Mouse (Mus musculus) macrophage (primary cell): ENCODE measurements around the gene Tenm4. TPM values are rescaled to one million over a fixed set of nuclear protein-coding genes. Genes with fewer than 3 reads are reported as not detected.

Experiments
- H3K27ac ChIP-seq: fragments of 350-480 bp; formaldehyde crosslinking; 2 replicates; pipeline ENCODE4 v1.9.0; 2021
- H3K36me3 ChIP-seq: fragments of 350-480 bp; formaldehyde crosslinking; 2 replicates; pipeline ENCODE4 v1.9.0; 2021; ENCODE audit errors: inconsistent target
- H3K4me3 ChIP-seq: fragments of 350-480 bp; formaldehyde crosslinking; 2 replicates; pipeline ENCODE4 v1.9.0; 2021; ENCODE audit errors: inconsistent target
- H3K79me2 ChIP-seq: fragments of 350-480 bp; formaldehyde crosslinking; 2 replicates; pipeline ENCODE4 v1.9.0; 2021; ENCODE audit errors: inconsistent target
- WGBS: methylation state at CpG from one replicate; pipeline ENCODE4 v1.1.7; 2026; ENCODE audit warnings: inconsistent platforms; ENCODE audit not compliant: missing documents; 5-methylcytosine and 5-hydroxymethylcytosine counted together
- polyA plus RNA-seq: library from polyadenylated mRNA; stranded (reverse); fragments of 250-400 nt; gene quantifications from 3 replicates; pipeline ENCODE4 v1.2.4, GENCODE M21; 2018; ENCODE audit warnings: inconsistent platforms

The Tenm4 gene
- polyA plus RNA-seq, 1 experiment from 2014 or later: 1.3 TPM

GRCm38 (mm10) chr7:96880221-96880944 lies 709.3 kb downstream of the Tenm4 start:
- Histone ChIP-seq H3K4me3 (no peak overlapping the region), H3K79me2 (no peaks in the 10 kb centered on the region), H3K27ac (no peak overlapping the region), H3K36me3 (no peaks in the 10 kb centered on the region)
- 98% methylated on average over 6 of the region's 6 CpGs for WGBS

GRCm38 (mm10) chr7:96883297-96883696 lies 712.3 kb downstream of the Tenm4 start:
- Histone ChIP-seq H3K79me2 (no peaks in the 10 kb centered on the region), H3K36me3 (no peaks in the 10 kb centered on the region), H3K4me3 (no peak overlapping the region), H3K27ac (no peak overlapping the region)
- 89% methylated on average over 3 of the region's 3 CpGs for WGBS

- Histone ChIP-seq H3K36me3 (no peaks in the 10 kb centered on the region), H3K79me2 (no peaks in the 10 kb centered on the region), H3K4me3 (no peak overlapping the region), H3K27ac (no peak overlapping the region)
- WGBS: 95% methylated on average over 17 of the region's 18 CpGs
These were observed 716.1 kb downstream of the Tenm4 start for GRCm38 (mm10) chr7:96887088-96887654.

- H3K27ac ChIP-seq: no peak overlapping the region
- H3K4me3 ChIP-seq: no peak overlapping the region
- H3K79me2 ChIP-seq: no peaks in the 10 kb centered on the region
- no peaks in the 10 kb centered on the region for H3K36me3 ChIP-seq
- 87% methylated on average over 18 of the region's 18 CpGs for WGBS
These were observed 718.3 kb downstream of the Tenm4 start for GRCm38 (mm10) chr7:96889061-96890034.

- no peak overlapping the region for H3K27ac ChIP-seq
- H3K79me2 ChIP-seq: no peaks in the 10 kb centered on the region
- no peak overlapping the region for H3K4me3 ChIP-seq
- WGBS: 36% methylated on average over 6 of the region's 7 CpGs
- H3K36me3 ChIP-seq: no peaks in the 10 kb centered on the region
These were observed 719.1 kb downstream of the Tenm4 start for GRCm38 (mm10) chr7:96890035-96890621.

GRCm38 (mm10) chr7:96890987-96891386 lies 719.9 kb downstream of the Tenm4 start:
- no peaks in the 10 kb centered on the region for H3K36me3 ChIP-seq
- H3K27ac ChIP-seq: no peak overlapping the region
- H3K79me2 ChIP-seq: no peaks in the 10 kb centered on the region
- WGBS: 95% methylated on average over 10 of the region's 10 CpGs
- H3K4me3 ChIP-seq: no peak overlapping the region

GRCm38 (mm10) chr7:96899036-96899569 lies 728.1 kb downstream of the Tenm4 start:
- 94% methylated on average over 10 of the region's 10 CpGs for WGBS
- H3K79me2 ChIP-seq: no peaks in the 10 kb centered on the region
- H3K4me3 ChIP-seq: no peak overlapping the region

GRCm38 (mm10) chr7:96902183-96902582 lies 731.1 kb downstream of the Tenm4 start:
- H3K27ac ChIP-seq: no peak overlapping the region
- 68% methylated on average over 5 of the region's 5 CpGs for WGBS
- no peaks in the 10 kb centered on the region for H3K36me3 ChIP-seq
- H3K79me2 ChIP-seq: no peaks in the 10 kb centered on the region
- no peak overlapping the region for H3K4me3 ChIP-seq

More at GRCm38 (mm10) chr7:96899036-96899569, 728.1 kb downstream of the Tenm4 start:
- no peaks in the 10 kb centered on the region for H3K36me3 ChIP-seq
- H3K27ac ChIP-seq: no peak overlapping the region

- Histone ChIP-seq H3K4me3 (no peak overlapping the region), H3K36me3 (no peaks in the 10 kb centered on the region), H3K27ac (no peak overlapping the region), H3K79me2 (no peaks in the 10 kb centered on the region)
- WGBS: 96% methylated on average over 15 of the region's 17 CpGs
These were observed 732.3 kb downstream of the Tenm4 start for GRCm38 (mm10) chr7:96903088-96903985.

GRCm38 (mm10) chr7:96904442-96904841 lies 733.4 kb downstream of the Tenm4 start:
- H3K36me3 ChIP-seq: no peaks in the 10 kb centered on the region
- H3K79me2 ChIP-seq: no peaks in the 10 kb centered on the region
- H3K27ac ChIP-seq: no peak overlapping the region
- no peak overlapping the region for H3K4me3 ChIP-seq
- WGBS: 86% methylated on average over 3 of the region's 3 CpGs

- Histone ChIP-seq H3K36me3 (no peaks in the 10 kb centered on the region), H3K79me2 (no peaks in the 10 kb centered on the region), H3K4me3 (no peak overlapping the region), H3K27ac (no peak overlapping the region)
- WGBS: 83% methylated on average over 1 of the region's 1 CpGs
These were observed 733.9 kb downstream of the Tenm4 start for GRCm38 (mm10) chr7:96904936-96905335.

GRCm38 (mm10) chr7:96905422-96905821 lies 734.4 kb downstream of the Tenm4 start:
- no peaks in the 10 kb centered on the region for H3K79me2 ChIP-seq
- no peak overlapping the region for H3K27ac ChIP-seq
- H3K36me3 ChIP-seq: no peaks in the 10 kb centered on the region
- WGBS: 97% methylated on average over 3 of the region's 3 CpGs
- no peak overlapping the region for H3K4me3 ChIP-seq

- WGBS: 92% methylated on average over 20 of the region's 20 CpGs
- Histone ChIP-seq H3K27ac (no peak overlapping the region), H3K36me3 (no peaks in the 10 kb centered on the region), H3K4me3 (no peak overlapping the region), H3K79me2 (no peaks in the 10 kb centered on the region)
These were observed 735.2 kb downstream of the Tenm4 start for GRCm38 (mm10) chr7:96906216-96906615.
